Mouse (Mus musculus) ovary, postnatal 14 days (tissue): ENCODE measurements around the gene Bdh1.

Experiments used
- DNase-seq: peaks from one replicate; pipeline ENCODE4 v3.0.0; 2022; ENCODE audit warnings: low spot score

Gene Bdh1

GRCm38 (mm10) chr16:31500969-31501750 lies 79.1 kb downstream of the Bdh1 start:
- no peak for DNase-seq

- no peak for DNase-seq
These were observed 79.8 kb downstream of the Bdh1 start for GRCm38 (mm10) chr16:31501751-31502365.

- DNase-seq = no peak
These were observed 84.8 kb downstream of the Bdh1 start for GRCm38 (mm10) chr16:31506665-31507456.

- no peak for DNase-seq
These were observed 85.3 kb downstream of the Bdh1 start for GRCm38 (mm10) chr16:31507457-31507755.

- no peak for DNase-seq
These were observed 85.9 kb downstream of the Bdh1 start for GRCm38 (mm10) chr16:31507794-31508526.
